Mouse (Mus musculus): ENCODE results near the gene Hey2. TPM values are rescaled to one million over a fixed set of nuclear protein-coding genes. Genes with fewer than 3 reads are reported as not detected.

The Hey2 gene
- polyA plus RNA-seq, 1 experiment from 2014 or later, result 1.9 TPM

- WGBS, result 4% methylated on average over 21 of the region's 21 CpGs
- Histone ChIP-seq H3K4me3 (ENCODE audit: low read depth, low read length) (peak overlapping the region; percentile 50), H3K27me3 (replicated peaks; ENCODE audit: control insufficient read depth, insufficient read depth, low read length) (peaks cover 61% of the 10 kb centered on the region), H3K9ac (ENCODE audit: low read depth, low read length) (no peak overlapping the region), H3K4me1 (replicated peaks; ENCODE audit: control insufficient read depth, insufficient read depth, low read length) (peaks cover 4% of the 10 kb centered on the region; the same call in 1 of the 2 replicates), H3K4me2 (replicated peaks; ENCODE audit: low read depth) (peak overlapping the region; percentile 83), H3K9me3 (ENCODE audit: control insufficient read depth) (no peaks in the 10 kb centered on the region), H3K27ac (ENCODE audit: low read depth, low read length) (no peak overlapping the region), H3K36me3 (ENCODE audit: control insufficient read depth, insufficient read depth) (no peaks in the 10 kb centered on the region)
- no peak for ATAC-seq
- no peak for TF ChIP-seq CTCF (IDR thresholded peaks at IDR 0.05; ENCODE audit: low read depth)
Observed at GRCm38 (mm10) chr10:30843438-30844190, 1.0 kb upstream of the Hey2 start.

GRCm38 (mm10) chr10:30842228-30842627, 373 bp downstream of the Hey2 start:
- under 1% methylated on average over 29 of the region's 29 CpGs for WGBS
- ATAC-seq, result peak; percentile 17; the same call in 1 of the 2 replicates
- peak overlapping the region; percentile 83 for H3K4me2 ChIP-seq (replicated peaks; ENCODE audit: low read depth)
- peak overlapping the region; percentile 19; the same call in 1 of the 2 replicates for H3K9ac ChIP-seq (ENCODE audit: low read depth, low read length)
- H3K27me3 ChIP-seq (replicated peaks; ENCODE audit: control insufficient read depth, insufficient read depth, low read length), result peaks cover 57% of the 10 kb centered on the region
- H3K27ac ChIP-seq (ENCODE audit: low read depth, low read length), result 0 out of 2 replicates have a peak overlapping the region, but pooled peaks have one; percentile 7
- H3K4me3 ChIP-seq (ENCODE audit: low read depth, low read length), result peak overlapping the region; percentile 50
- TF ChIP-seq CTCF (IDR thresholded peaks at IDR 0.05; ENCODE audit: low read depth), result no peak
- H3K9me3 ChIP-seq (ENCODE audit: control insufficient read depth), result no peaks in the 10 kb centered on the region
- peaks cover 4% of the 10 kb centered on the region; the same call in 1 of the 2 replicates for H3K4me1 ChIP-seq (replicated peaks; ENCODE audit: control insufficient read depth, insufficient read depth, low read length)
- no peaks in the 10 kb centered on the region for H3K36me3 ChIP-seq (ENCODE audit: control insufficient read depth, insufficient read depth)

GRCm38 (mm10) chr10:30840824-30841223, 1.8 kb downstream of the Hey2 start:
- no peak for TF ChIP-seq CTCF (IDR thresholded peaks at IDR 0.05; ENCODE audit: low read depth)
- Histone ChIP-seq H3K9me3 (ENCODE audit: control insufficient read depth) (no peaks in the 10 kb centered on the region), H3K27me3 (replicated peaks; ENCODE audit: control insufficient read depth, insufficient read depth, low read length) (peaks cover 51% of the 10 kb centered on the region), H3K27ac (ENCODE audit: low read depth, low read length) (no peak overlapping the region), H3K9ac (ENCODE audit: low read depth, low read length) (no peak overlapping the region), H3K4me1 (replicated peaks; ENCODE audit: control insufficient read depth, insufficient read depth, low read length) (peaks cover 4% of the 10 kb centered on the region; the same call in 1 of the 2 replicates), H3K36me3 (ENCODE audit: control insufficient read depth, insufficient read depth) (no peaks in the 10 kb centered on the region), H3K4me2 (replicated peaks; ENCODE audit: low read depth) (no peak overlapping the region), H3K4me3 (ENCODE audit: low read depth, low read length) (no peak overlapping the region)
- no peak for ATAC-seq
- 82% methylated on average over 5 of the region's 5 CpGs for WGBS

GRCm38 (mm10) chr10:30838188-30838587, 4.4 kb downstream of the Hey2 start:
- Histone ChIP-seq H3K4me1 (replicated peaks; ENCODE audit: control insufficient read depth, insufficient read depth, low read length) (no peaks in the 10 kb centered on the region; the same call in 1 of the 2 replicates), H3K36me3 (ENCODE audit: control insufficient read depth, insufficient read depth) (no peaks in the 10 kb centered on the region), H3K9me3 (ENCODE audit: control insufficient read depth) (no peaks in the 10 kb centered on the region), H3K27ac (ENCODE audit: low read depth, low read length) (no peak overlapping the region), H3K4me2 (replicated peaks; ENCODE audit: low read depth) (no peak overlapping the region), H3K27me3 (replicated peaks; ENCODE audit: control insufficient read depth, insufficient read depth, low read length) (peaks cover 26% of the 10 kb centered on the region), H3K9ac (ENCODE audit: low read depth, low read length) (no peak overlapping the region), H3K4me3 (ENCODE audit: low read depth, low read length) (no peak overlapping the region)
- peak; percentile 58 for TF ChIP-seq CTCF (IDR thresholded peaks at IDR 0.05; ENCODE audit: low read depth)
- WGBS, result 7% methylated on average over 1 of the region's 1 CpGs
- no peak for ATAC-seq

GRCm38 (mm10) chr10:30825049-30825448, 17.6 kb downstream of the Hey2 start:
- no peak overlapping the region for H3K27ac ChIP-seq (ENCODE audit: low read depth, low read length)
- no peak for ATAC-seq

GRCm38 (mm10) chr10:30810967-30811293, 31.7 kb downstream of the Hey2 start:
- Histone ChIP-seq H3K9me3 (ENCODE audit: control insufficient read depth) (no peaks in the 10 kb centered on the region), H3K36me3 (ENCODE audit: control insufficient read depth, insufficient read depth) (no peaks in the 10 kb centered on the region), H3K4me1 (replicated peaks; ENCODE audit: control insufficient read depth, insufficient read depth, low read length) (0 out of 2 replicates have a peak, but pooled peaks cover 3% of the 10 kb centered on the region), H3K4me2 (replicated peaks; ENCODE audit: low read depth) (peak overlapping the region; percentile 61), H3K27me3 (replicated peaks; ENCODE audit: control insufficient read depth, insufficient read depth, low read length) (no peaks in the 10 kb centered on the region), H3K4me3 (ENCODE audit: low read depth, low read length) (peak overlapping the region; percentile 48), H3K27ac (ENCODE audit: low read depth, low read length) (no peak overlapping the region), H3K9ac (ENCODE audit: low read depth, low read length) (no peak overlapping the region)
- peak; percentile 89 for TF ChIP-seq CTCF (IDR thresholded peaks at IDR 0.05; ENCODE audit: low read depth)
- peak; percentile 96 for ATAC-seq
- 9% methylated on average over 11 of the region's 11 CpGs for WGBS

More at GRCm38 (mm10) chr10:30825049-30825448, 17.6 kb downstream of the Hey2 start:
- WGBS, result 0% methylated on average over 1 of the region's 1 CpGs
- H3K9ac ChIP-seq (ENCODE audit: low read depth, low read length), result no peak overlapping the region
- H3K27me3 ChIP-seq (replicated peaks; ENCODE audit: control insufficient read depth, insufficient read depth, low read length), result no peaks in the 10 kb centered on the region
- H3K4me1 ChIP-seq (replicated peaks; ENCODE audit: control insufficient read depth, insufficient read depth, low read length), result no peaks in the 10 kb centered on the region
- H3K36me3 ChIP-seq (ENCODE audit: control insufficient read depth, insufficient read depth), result no peaks in the 10 kb centered on the region
- no peaks in the 10 kb centered on the region for H3K9me3 ChIP-seq (ENCODE audit: control insufficient read depth)
- no peak overlapping the region for H3K4me3 ChIP-seq (ENCODE audit: low read depth, low read length)
- peak; percentile 81 for TF ChIP-seq CTCF (IDR thresholded peaks at IDR 0.05; ENCODE audit: low read depth)
- no peak overlapping the region for H3K4me2 ChIP-seq (replicated peaks; ENCODE audit: low read depth)
